Mouse (Mus musculus) 3134 (cell line): ENCODE data around the gene Gmpr2.

ENCODE experiments used
- DNase-seq: peaks from one replicate; pipeline ENCODE4 v3.0.0-alpha.2; 2011; ENCODE audit warnings: low spot score; ENCODE audit not compliant: insufficient read length; ENCODE audit errors: extremely low read depth

Gmpr2 gene

DNA sequence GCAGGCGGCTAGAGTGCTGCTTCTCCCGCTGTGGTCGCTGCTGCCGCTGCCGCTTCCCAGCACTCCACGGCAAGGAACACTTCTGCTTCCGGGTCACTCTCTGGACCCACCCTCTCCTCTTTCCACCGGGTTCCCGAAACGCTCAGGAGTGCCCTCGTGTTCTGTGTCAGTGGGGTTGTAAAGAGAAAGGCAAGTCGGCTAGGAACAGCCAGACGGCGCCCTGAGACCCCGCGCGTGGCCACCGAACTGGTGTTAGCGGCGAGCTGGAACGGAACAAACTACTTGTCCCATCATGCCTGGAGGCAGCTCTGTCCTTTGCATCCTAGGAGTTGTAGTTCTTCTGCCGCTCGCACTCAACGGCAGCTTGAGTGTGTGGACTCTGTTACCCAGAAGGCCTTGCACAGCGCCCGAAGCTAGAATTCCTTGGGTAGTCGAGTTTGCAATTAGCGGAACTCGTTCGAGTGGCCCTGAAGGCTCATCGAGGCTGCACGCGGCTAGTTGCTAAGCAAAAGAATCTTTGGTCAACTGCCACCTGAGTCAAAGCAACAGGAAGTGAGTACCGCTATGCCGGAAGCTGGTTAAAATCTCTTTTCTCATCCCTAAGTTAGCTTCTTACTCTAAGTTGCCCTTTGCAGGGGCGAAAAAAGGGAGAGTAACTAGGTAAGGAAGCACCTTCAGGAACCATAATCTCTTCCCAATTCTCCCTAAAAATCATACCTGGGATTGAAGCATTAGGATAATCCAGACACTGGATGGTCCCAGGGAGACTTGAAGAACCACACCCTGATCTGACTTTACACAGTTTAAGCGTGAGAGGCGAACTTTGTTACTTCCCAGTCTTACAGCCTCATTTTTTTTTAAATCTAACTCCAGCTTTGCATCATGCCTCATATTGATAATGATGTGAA is at the start of gene Gmpr2, which contains the start of gene Nedd8:
Gene Gmpr2, plus strand, starts transcription at position 109 of the 908 bp plus-strand sequence.
Gene Nedd8, minus strand, starts transcription at position 292 of the 908 bp plus-strand sequence.
- peak; percentile 92 for DNase-seq

DNA sequence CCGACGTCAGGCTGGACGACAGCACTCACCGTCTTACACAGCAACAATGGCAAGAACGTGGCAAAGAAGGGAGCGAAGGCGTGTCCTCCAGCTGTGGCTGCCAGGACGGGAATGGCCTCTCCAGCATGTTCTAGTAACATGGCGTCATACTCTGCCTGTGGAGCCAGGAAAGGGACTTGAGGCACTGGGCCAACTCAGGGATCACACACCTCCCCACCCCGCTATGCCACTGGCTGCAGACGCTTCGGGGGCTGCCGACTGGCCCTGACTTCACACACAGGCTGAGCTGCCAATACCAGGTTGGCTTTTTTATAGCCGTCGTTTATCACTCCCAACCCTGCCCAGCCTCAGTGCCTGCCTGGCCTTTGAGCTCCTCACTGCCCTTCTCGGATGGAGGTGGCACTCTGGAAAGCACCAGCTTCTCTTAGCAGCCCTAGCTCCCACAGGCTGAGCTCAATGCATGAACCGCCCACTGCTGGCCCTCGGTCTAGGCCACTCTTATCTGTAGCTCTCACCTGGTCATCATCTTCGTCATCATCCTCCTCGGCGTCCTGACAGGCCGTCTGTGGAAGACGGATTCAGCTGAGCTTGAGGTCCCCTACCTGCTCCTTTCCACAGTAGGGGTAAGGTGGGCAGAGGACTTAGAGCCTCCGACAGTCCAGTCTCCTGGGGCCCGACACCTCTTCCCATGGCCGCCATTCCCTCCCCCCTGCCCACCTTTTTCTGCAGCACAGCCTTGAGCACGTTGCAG is 43.5 kb upstream of the Gmpr2 start:
- no peak for DNase-seq

DNA sequence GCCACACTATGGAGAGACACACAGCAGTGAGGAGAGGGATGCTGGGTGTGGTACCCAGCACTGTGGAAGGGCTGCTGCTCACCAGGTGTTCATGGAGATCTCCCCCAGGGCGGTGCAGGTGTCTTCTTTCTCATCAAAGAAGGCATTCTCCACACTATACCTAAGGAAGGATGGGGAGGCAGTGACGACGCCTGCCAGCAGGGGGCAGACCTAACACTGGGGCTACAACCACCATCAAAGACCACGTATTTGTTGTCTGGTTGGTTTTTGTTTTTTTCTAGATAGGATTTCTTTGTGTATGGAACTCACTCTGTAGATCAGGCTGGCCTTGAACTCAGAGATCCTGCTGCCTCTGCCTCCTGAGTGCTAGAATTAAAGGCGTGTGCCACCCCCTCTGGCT is 42.4 kb upstream of the Gmpr2 start:
- no peak for DNase-seq

DNA sequence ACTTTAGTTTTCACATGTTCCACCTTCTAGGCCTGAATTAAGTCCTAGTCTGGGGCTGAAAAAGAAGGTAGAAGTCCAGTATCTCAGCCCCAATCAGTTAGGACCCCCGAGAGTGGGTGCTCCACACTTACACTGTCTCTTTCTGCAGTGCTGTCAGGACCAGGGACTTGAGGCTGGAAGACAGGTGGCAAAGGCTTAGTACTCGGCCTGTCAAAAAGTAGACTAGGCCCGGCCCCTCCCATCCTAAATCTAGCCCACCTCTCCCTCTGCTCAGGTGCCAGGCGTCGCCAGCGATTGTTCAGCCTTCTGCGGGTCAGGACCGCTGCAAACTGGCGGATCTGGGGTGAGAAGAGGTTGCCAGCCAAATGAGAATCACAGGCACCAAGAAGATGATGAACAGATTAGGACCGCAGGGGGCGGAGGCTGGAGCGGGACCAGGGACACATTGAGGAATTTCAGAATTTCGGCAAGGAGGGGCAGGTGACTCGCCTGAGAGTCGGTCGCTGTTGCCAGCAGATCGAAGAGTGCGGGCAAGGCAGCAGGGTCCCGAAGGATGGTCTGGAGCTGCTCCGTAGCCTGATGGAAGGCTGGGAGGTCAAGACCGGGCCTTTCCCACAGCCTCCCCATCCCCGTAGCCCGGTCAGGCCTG is 36.7 kb upstream of the Gmpr2 start:
- DNase-seq = no peak

DNA sequence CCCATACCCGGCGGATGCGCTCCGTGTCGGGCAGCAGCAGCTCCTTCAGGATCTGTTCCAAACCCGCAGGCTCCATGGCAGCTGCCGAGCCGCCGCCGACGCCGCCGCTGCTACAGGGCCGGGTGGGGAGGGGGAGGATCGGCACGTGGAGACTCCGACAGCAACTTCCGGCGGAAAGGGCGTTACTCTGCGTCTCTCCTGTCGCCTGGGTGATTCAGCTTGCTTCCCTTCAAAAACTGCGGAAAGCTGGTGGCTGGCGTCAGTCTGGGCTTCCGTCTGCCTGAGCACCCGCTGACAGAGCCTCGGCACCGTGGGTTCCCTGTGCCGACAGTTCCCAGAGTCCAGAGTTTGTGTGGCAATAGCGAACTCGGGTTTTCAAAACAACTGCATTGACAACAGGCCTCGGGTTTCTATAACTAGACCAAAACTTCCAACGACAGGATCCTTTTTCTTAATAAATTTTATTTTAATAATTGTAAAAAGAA is 36.2 kb upstream of the Gmpr2 start, which contains the start of gene Ipo4:
Gene Ipo4, minus strand, starts transcription at position 435 of the 485 bp plus-strand sequence.
- DNase-seq = peak; percentile 93

- no peak for DNase-seq
These were observed 33.9 kb upstream of the Gmpr2 start, which contains the start of gene Gm49378 for GRCm38 (mm10) chr14:55637795-55638194. TSS of gene Gm49378 (minus strand) at chr14:55637895.

DNA sequence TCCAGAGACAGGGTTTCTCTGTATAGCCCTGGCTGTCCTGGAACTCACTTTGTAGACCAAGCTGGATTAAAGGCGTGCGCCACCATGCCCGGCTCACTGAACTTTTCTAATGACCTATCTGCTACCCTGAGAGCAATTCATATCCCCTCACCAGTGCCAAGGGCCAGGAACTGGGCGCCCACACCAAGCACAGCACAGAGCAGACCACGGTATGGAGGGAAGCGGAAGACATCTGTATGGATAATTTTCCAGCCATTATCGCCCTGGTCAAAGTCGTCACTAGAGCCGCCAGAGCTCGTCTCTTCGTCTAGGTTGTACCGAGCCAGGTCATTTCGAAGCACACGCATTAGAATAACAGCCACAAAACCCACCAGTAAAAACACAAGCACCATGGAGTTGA is 30.9 kb upstream of the Gmpr2 start:
- no peak for DNase-seq

- DNase-seq = no peak
These were observed 30.4 kb upstream of the Gmpr2 start for GRCm38 (mm10) chr14:55641291-55641690.

DNA sequence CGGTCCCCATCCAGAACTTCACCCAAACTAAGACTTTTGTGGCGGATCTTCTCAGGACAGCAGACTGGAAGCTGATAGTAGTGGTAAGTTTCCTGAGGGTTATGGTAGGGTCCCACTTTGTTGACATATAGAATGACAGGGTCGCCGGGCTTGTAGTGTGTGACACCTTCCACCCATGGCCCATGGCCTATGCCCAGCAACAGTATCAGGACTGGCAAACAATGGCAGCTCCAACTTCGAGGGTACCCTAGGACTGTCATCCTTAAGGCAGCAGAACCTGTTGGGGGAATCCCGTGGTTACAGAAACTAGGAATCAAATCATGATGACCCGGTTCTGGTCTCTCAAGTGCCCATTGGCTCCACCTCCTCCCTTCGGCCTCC is 29.1 kb upstream of the Gmpr2 start:
- no peak for DNase-seq

- DNase-seq = peak; percentile 96
These were observed 28.5 kb upstream of the Gmpr2 start, which contains the start of gene Tm9sf1 for GRCm38 (mm10) chr14:55643060-55643907. TSS of gene Tm9sf1 (minus strand) at chr14:55643806.

DNA sequence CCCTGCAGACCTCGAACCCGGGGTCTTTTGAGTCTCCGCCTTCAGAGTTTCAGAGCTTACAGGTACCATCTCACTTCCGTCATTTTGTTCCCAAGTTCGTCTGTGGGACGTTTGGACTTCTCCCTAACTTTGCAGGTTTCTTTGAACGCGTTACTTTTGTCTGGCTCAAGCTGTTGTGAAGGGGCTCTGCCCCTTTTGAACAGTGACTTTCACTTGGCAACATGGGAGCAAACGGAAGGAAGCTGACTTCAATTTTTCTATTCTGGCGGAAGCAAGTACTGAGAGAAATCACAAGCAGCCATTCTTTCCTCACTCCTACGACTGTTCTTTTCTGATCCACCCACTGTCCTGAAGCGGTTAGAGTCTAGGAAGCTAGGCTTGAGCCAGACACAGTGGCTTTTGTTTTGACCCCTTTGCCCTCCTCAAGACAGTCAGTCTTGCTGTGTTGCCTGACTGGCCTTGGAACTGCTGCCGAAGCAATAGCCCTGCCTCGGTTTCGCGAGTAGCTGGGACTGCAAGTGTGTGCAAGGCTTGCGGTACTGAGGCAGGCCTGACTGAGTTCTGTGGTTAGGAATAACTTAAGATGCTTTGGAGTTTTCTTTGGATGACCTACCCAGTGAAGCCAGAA is 27.4 kb upstream of the Gmpr2 start:
- DNase-seq = no peak

DNA sequence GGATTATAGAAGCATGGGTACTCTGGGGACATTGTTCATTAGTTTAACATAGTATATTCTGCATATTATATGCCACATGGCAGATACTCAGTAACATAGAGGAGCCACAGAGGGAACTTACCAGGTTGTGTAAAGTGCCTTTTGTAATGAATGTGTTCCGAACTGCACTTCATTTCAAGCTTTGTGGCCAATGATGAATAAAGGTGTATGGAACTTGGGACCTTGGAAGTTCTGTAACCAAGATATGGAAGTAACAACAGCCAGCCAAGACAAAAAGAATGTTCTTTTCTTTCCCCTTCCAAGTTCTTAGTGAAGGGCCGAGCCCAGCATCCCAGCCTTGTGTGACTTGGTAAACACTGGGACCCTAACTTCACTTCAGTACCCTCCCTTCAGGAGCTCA is 21.9 kb upstream of the Gmpr2 start, which contains the start of gene Tssk4:
Gene Tssk4, plus strand, starts transcription at position 301 of the 400 bp plus-strand sequence.
- no peak for DNase-seq

GRCm38 (mm10) chr14:55651528-55651927 is 20.2 kb upstream of the Gmpr2 start:
- DNase-seq = no peak

DNA sequence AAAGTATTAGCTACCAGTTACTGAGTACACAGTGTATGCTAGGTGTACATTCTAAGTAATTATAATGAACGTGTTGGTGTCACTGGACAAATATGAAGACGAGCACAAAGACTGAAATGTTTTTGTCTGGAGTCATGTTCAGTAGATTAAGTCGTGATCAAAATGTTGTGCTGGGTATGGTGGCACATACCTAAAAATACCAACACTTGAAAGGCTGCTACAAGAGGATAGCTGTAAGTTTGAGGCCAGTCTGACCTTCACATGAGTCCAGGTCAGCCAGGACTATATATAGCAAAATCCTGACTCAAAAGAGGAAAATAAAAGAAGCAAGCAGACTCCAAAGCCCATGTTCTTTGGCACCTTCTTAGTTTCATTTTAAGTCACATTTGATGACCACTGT is 14.8 kb upstream of the Gmpr2 start:
- no peak for DNase-seq

- no peak for DNase-seq
These were observed 13.7 kb upstream of the Gmpr2 start for GRCm38 (mm10) chr14:55658011-55658410.

GRCm38 (mm10) chr14:55659960-55660573 is 11.7 kb upstream of the Gmpr2 start, which contains the start of gene Mdp1:
TSS of gene Mdp1 (minus strand) at chr14:55660508.
- DNase-seq = peak; percentile 81

GRCm38 (mm10) chr14:55660636-55661035 is 11.1 kb upstream of the Gmpr2 start:
- DNase-seq = no peak

DNA sequence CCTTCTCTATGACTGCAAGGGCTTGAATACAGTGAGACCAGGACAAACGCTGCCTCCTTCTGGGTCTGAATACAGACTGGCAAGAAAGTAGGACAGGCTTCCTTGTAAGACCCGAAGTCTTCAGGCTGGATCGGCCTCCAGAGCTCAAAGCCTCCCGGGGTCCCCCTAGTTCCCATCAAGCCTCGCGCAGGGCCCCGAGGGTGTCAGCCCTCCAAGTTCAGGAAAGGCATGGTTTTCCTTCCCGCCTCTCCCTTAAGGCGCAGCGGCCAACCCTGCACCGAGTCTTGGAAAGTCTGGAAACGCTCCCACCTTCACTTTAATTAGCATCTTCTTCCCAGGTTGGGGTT is 282 bp upstream of the Gmpr2 start:
- no peak for DNase-seq

DNA sequence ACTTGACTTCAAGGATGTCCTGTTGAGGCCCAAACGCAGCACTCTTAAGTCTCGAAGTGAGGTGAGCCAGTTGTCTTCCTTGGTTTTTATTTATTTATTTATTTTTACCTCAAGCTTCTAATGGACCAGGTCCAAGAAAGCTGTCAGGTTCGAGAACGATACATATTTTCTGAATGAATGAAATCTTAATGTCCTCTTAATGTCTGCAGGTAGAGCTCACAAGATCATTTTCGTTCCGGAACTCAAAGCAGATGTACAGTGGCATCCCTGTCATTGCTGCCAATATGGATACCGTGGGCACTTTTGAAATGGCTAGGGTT is 960 bp downstream of the Gmpr2 start:
- no peak for DNase-seq
